Mouse (Mus musculus): Measurements from ENCODE around the gene Troap.

- TF ChIP-seq ZNF384 (IDR thresholded peaks at IDR 0.05; ENCODE audit: low read depth, low read length) (no peak), CHD2 (IDR thresholded peaks at IDR 0.05; ENCODE audit: low read depth, low read length) (no peak), MAFK (IDR thresholded peaks at IDR 0.05; ENCODE audit: insufficient read depth, low read depth, low read length) (no peak)
Observed at GRCm38 (mm10) chr15:99105238-99105637, 30.9 kb downstream of the Troap start.

All from ES-E14 (cell line).